Mouse (Mus musculus) lung, adult 10 weeks (tissue): Measurements from ENCODE around the gene Zfp352. TPM values are rescaled to one million over a fixed set of nuclear protein-coding genes. Genes with fewer than 3 reads are reported as not detected.

Experiments used
- polyA plus RNA-seq: library from polyadenylated mRNA; stranded (reverse); fragments of 350-450 nt; fragmentation: Illumina TruSeq; extraction: RNeasy Lipid Tissue Mini Kit (QIAGEN cat#74804); gene quantifications from one replicate; pipeline ENCODE4 v1.2.3, GENCODE M21; 2014; ENCODE audit warnings: low read depth, low replicate concordance; ENCODE audit not compliant: insufficient read depth

The Zfp352 gene
- not detected for polyA plus RNA-seq

GRCm38 (mm10) chr4:90218520-90218919 is at the start of gene Zfp352:
TSS of gene Zfp352 (plus strand) at chr4:90218820.

